Mouse (Mus musculus) yolk sac, embryonic 10.5 days (tissue): ENCODE data around the gene Laptm4a.
"Not testable (repeated sequence)": the region's sequence is repeated elsewhere in the genome, so short reads cannot be mapped to it uniquely, and the experiment has no call there.

Experiments used
- DNase-seq: peaks from one replicate; pipeline ENCODE4 v3.0.0-alpha.2; 2017; ENCODE audit warnings: low spot score

The Laptm4a gene

GRCm38 (mm10) chr12:8912860-8913685 lies 8.4 kb upstream of the Laptm4a start:
- DNase-seq: peak; percentile 79

- peak; percentile 35 for DNase-seq
Measured at GRCm38 (mm10) chr12:8913701-8914340, 7.6 kb upstream of the Laptm4a start.

- DNase-seq: no peak
Measured at GRCm38 (mm10) chr12:8916378-8916777, 5.1 kb upstream of the Laptm4a start.

GRCm38 (mm10) chr12:8919231-8919630 lies 2.2 kb upstream of the Laptm4a start:
- no peak for DNase-seq

GRCm38 (mm10) chr12:8920996-8921393 lies 469 bp upstream of the Laptm4a start:
- DNase-seq: no peak

- DNase-seq: no peak
Measured at GRCm38 (mm10) chr12:8922369-8923124, 1.1 kb downstream of the Laptm4a start.

GRCm38 (mm10) chr12:8923125-8923410 lies 1.6 kb downstream of the Laptm4a start:
- DNase-seq: no peak

- DNase-seq: no peak
Measured at GRCm38 (mm10) chr12:8923603-8924002, 2.1 kb downstream of the Laptm4a start.

GRCm38 (mm10) chr12:8927652-8928051 lies 6.2 kb downstream of the Laptm4a start:
- no peak for DNase-seq

GRCm38 (mm10) chr12:8928766-8929165 lies 7.3 kb downstream of the Laptm4a start:
- DNase-seq: no peak

- DNase-seq: no peak
Measured at GRCm38 (mm10) chr12:8931083-8931482, 9.6 kb downstream of the Laptm4a start.

GRCm38 (mm10) chr12:8935349-8935748 lies 13.9 kb downstream of the Laptm4a start:
- no peak for DNase-seq

GRCm38 (mm10) chr12:8936210-8936609 lies 14.7 kb downstream of the Laptm4a start:
- not testable (repeated sequence) for DNase-seq

GRCm38 (mm10) chr12:8939490-8939889 lies 18.0 kb downstream of the Laptm4a start:
- DNase-seq: no peak

GRCm38 (mm10) chr12:8940011-8941005 lies 18.8 kb downstream of the Laptm4a start:
- no peak for DNase-seq

- no peak for DNase-seq
Measured at GRCm38 (mm10) chr12:8941131-8941615, 19.7 kb downstream of the Laptm4a start.

- DNase-seq: no peak
Measured at GRCm38 (mm10) chr12:8941699-8942392, 20.4 kb downstream of the Laptm4a start.

GRCm38 (mm10) chr12:8947163-8947562 lies 25.7 kb downstream of the Laptm4a start:
- no peak for DNase-seq

GRCm38 (mm10) chr12:8947714-8948464 lies 26.4 kb downstream of the Laptm4a start, which contains the start of gene Matn3:
TSS of gene Matn3 (plus strand) at chr12:8947929.
- peak; percentile 82 for DNase-seq

- no peak for DNase-seq
Measured at GRCm38 (mm10) chr12:8953136-8953535, 31.7 kb downstream of the Laptm4a start.
